In genomic region chr14:14893932-14894652, GRCm38 (mm10) we compare ENCODE assay signal across 9 mouse cellular contexts.
DNase-seq lines count a peak whose midpoint lies in the region; ATAC-seq and TF ChIP-seq lines count a peak whose summit lies in the region.
"Had no signal": no experiment of that assay in that cellular context is flagged by ENCODE, and none has a peak within 500 bp of the region (broad histone marks: within the 10 kb centered on the region; RNA-seq: fewer than 3 reads in every experiment).

No protein-coding gene starts in this region.

- no peak overlapping the region for H3K9ac ChIP-seq in embryonic facial prominence, embryonic 14.5 days (ENCODE audit: low read depth, low read length)
- H3K9ac ChIP-seq: embryonic facial prominence, embryonic 13.5 days had no signal

- H3K4me1 ChIP-seq in embryonic facial prominence, embryonic 14.5 days (ENCODE audit: control insufficient read depth, insufficient read depth, low read length): no peaks in the 10 kb centered on the region
- peaks cover 7% of the 10 kb centered on the region; the same call in 1 of the 2 replicates for H3K4me1 ChIP-seq in limb, embryonic 10.5 days
- H3K4me1 ChIP-seq: embryonic facial prominence, embryonic 13.5 days had no signal

- DNase-seq in adrenal gland, adult 18-20 months (ENCODE audit: low spot score in 2 of 2): peak; percentile 7 to 21
- DNase-seq in adrenal gland, postnatal 4 days (ENCODE audit: low spot score in 2 of 2): no peak
- peak; percentile 9 for DNase-seq in lung, postnatal 14 days
- no peak for DNase-seq in lung, adult 18-20 months
- DNase-seq in embryonic facial prominence, embryonic 14.5 days (ENCODE audit: low spot score): peak; percentile 73
- DNase-seq in limb, embryonic 10.5 days (ENCODE audit: low spot score): peak; percentile 44
- DNase-seq in left cerebral cortex, adult 2 months (ENCODE audit: extremely low spot score in 1 of 2, low spot score in 2 of 2): no peak
- no peak for DNase-seq in spleen, postnatal 14 days (ENCODE audit: low spot score in 2 of 2)

- no peak for TF ChIP-seq CTCF in left cerebral cortex, adult 2 months (IDR thresholded peaks at IDR 0.05)

- no peaks in the 10 kb centered on the region for H3K27me3 ChIP-seq in embryonic facial prominence, embryonic 14.5 days (replicated peaks; ENCODE audit: control insufficient read depth, insufficient read depth, low read length)
- no peaks in the 10 kb centered on the region for H3K27me3 ChIP-seq in limb, embryonic 10.5 days (ENCODE audit: low read depth, poor library complexity, severe bottlenecking)
- H3K27me3 ChIP-seq: embryonic facial prominence, embryonic 13.5 days had no signal

- no peak overlapping the region for H3K4me3 ChIP-seq in embryonic facial prominence, embryonic 14.5 days (ENCODE audit: low read depth, low read length)
- H3K4me3 ChIP-seq in limb, embryonic 10.5 days: no peak overlapping the region
- H3K4me3 ChIP-seq in left cerebral cortex, adult 2 months: no peak overlapping the region
- H3K4me3 ChIP-seq: embryonic facial prominence, embryonic 13.5 days had no signal

- no peaks in the 10 kb centered on the region for H3K36me3 ChIP-seq in embryonic facial prominence, embryonic 14.5 days (ENCODE audit: control insufficient read depth, insufficient read depth, low read length)
- H3K36me3 ChIP-seq in limb, embryonic 10.5 days: no peaks in the 10 kb centered on the region
- H3K36me3 ChIP-seq: embryonic facial prominence, embryonic 13.5 days had no signal

- no peak overlapping the region for H3K27ac ChIP-seq in embryonic facial prominence, embryonic 14.5 days (replicated peaks; ENCODE audit: low read depth, low read length)
- H3K27ac ChIP-seq in limb, embryonic 10.5 days: no peak overlapping the region
- H3K27ac ChIP-seq in left cerebral cortex, adult 2 months: no peak overlapping the region
- H3K27ac ChIP-seq: embryonic facial prominence, embryonic 13.5 days had no signal

- ATAC-seq in embryonic facial prominence, embryonic 14.5 days (ENCODE audit: low read depth): peak; percentile 68; the same call in 1 of the 2 replicates

- H3K9me3 ChIP-seq in embryonic facial prominence, embryonic 14.5 days (ENCODE audit: control insufficient read depth, low read length): no peaks in the 10 kb centered on the region
- no peaks in the 10 kb centered on the region for H3K9me3 ChIP-seq in limb, embryonic 10.5 days (replicated peaks)
- H3K9me3 ChIP-seq: embryonic facial prominence, embryonic 13.5 days had no signal

- intact Hi-C loops in left cerebral cortex, adult 2 months (cut with DNase I): no loop called here

- H3K4me2 ChIP-seq in embryonic facial prominence, embryonic 14.5 days (ENCODE audit: low read depth, low read length): no peak overlapping the region
- H3K4me2 ChIP-seq: embryonic facial prominence, embryonic 13.5 days had no signal

- 6% methylated on average over 4 of the region's 4 CpGs for WGBS in embryonic facial prominence, embryonic 14.5 days
- 43% methylated on average over 4 of the region's 4 CpGs for WGBS in limb, embryonic 10.5 days

Comparison
In these comparisons a context has a peak if more than half of its experiments do, and no peak if none do; other contexts are left out.
1. DNase-seq: peak in adrenal gland, adult 18-20 months (2 of 2), lung, postnatal 14 days (single experiment), embryonic facial prominence, embryonic 14.5 days (single experiment) and limb, embryonic 10.5 days (single experiment); none in adrenal gland, postnatal 4 days (0 of 2), lung, adult 18-20 months (0 of 2), left cerebral cortex, adult 2 months (0 of 2) and spleen, postnatal 14 days (0 of 2).